Mouse (Mus musculus) heart, adult 2 months (tissue): Measurements from ENCODE around the gene Prex1. TPM values are rescaled to one million over a fixed set of nuclear protein-coding genes. Genes with fewer than 3 reads are reported as not detected.
"Not testable (repeated sequence)": the region's sequence is repeated elsewhere in the genome, so short reads cannot be mapped to it uniquely, and the experiment has no call there.

ENCODE experiments used
- DNase-seq, 2 experiments: peaks; one replicate each; pipeline ENCODE4 v3.0.0; 2021
- H3K27ac ChIP-seq: fragments of 200-600 bp; 2 replicates; pipeline ENCODE4 v1.8.1; 2022
- H3K27me3 ChIP-seq: fragments of 200-500 bp; 2 replicates; pipeline ENCODE4 v1.6.1; 2012; ENCODE audit warnings: mild to moderate bottlenecking, low read length, inconsistent platforms, mixed read lengths; ENCODE audit not compliant: control insufficient read depth, insufficient read depth
- H3K36me3 ChIP-seq: fragments of 200-500 bp; 2 replicates; pipeline ENCODE4 v1.6.1; 2012; ENCODE audit warnings: low read length, inconsistent platforms; ENCODE audit not compliant: control insufficient read depth, insufficient read depth
- H3K4me1 ChIP-seq: fragments of 200-500 bp; 2 replicates; pipeline ENCODE4 v1.6.1; 2011; ENCODE audit warnings: low read length; ENCODE audit not compliant: control insufficient read depth, insufficient read depth
- H3K4me3 ChIP-seq: fragments of 200-600 bp; 2 replicates; pipeline ENCODE4 v1.8.1; 2022
- H3K79me2 ChIP-seq: fragments of 200-500 bp; replicated peaks from 2 replicates; pipeline ENCODE4 v1.6.1; 2012; ENCODE audit warnings: mild to moderate bottlenecking, inconsistent platforms, low read length, moderate library complexity, mixed read lengths; ENCODE audit not compliant: control insufficient read depth, insufficient read depth
- H3K9ac ChIP-seq: fragments of 200-500 bp; 2 replicates; pipeline ENCODE4 v1.6.1; 2012; ENCODE audit warnings: low read depth, mild to moderate bottlenecking, control low read depth, inconsistent platforms, low read length, mixed read lengths
- CTCF ChIP-seq: fragments of 200-600 bp; IDR thresholded peaks from 2 replicates; pipeline ENCODE4 v1.8.1; 2022; ENCODE audit warnings: antibody characterized with exemption, mild to moderate bottlenecking, moderate library complexity
- EP300 ChIP-seq: fragments of 200-500 bp; IDR thresholded peaks from 2 replicates; pipeline ENCODE4 v1.6.1; 2011; ENCODE audit warnings: low read depth, low read length, control low read depth; ENCODE audit not compliant: insufficient read depth
- POLR2A ChIP-seq: fragments of 200-500 bp; IDR thresholded peaks from 2 replicates; pipeline ENCODE4 v1.6.1; 2011; ENCODE audit warnings: mild to moderate bottlenecking, low read depth, low read length, control low read depth; ENCODE audit not compliant: insufficient read depth
- WGBS: fragments of 180-500 bp; shearing (Covaris S2); methylation state at CpG from one replicate; pipeline ENCODE4 v1.1.7; 2018; 5-methylcytosine and 5-hydroxymethylcytosine counted together
- intact Hi-C: fragments of 180-260 bp; cut with DNase I; formaldehyde crosslinking; loops from one replicate; pipeline ENCODE4 v1.15.1; 2025
- polyA plus RNA-seq: library from polyadenylated mRNA; depleted of rRNA; stranded (reverse); fragments of >200 nt; gene quantifications from 2 replicates; pipeline ENCODE4 v1.2.3, GENCODE M21; 2012
- total RNA-seq, 2 experiments: library from RNA; stranded (reverse); gene quantifications; 2 replicates each; pipeline ENCODE4 v1.2.3; 2021

The Prex1 gene
- total and polyA plus RNA-seq, 3 experiments, result 5.2 to 9.8 (median 6.0) TPM

DNA sequence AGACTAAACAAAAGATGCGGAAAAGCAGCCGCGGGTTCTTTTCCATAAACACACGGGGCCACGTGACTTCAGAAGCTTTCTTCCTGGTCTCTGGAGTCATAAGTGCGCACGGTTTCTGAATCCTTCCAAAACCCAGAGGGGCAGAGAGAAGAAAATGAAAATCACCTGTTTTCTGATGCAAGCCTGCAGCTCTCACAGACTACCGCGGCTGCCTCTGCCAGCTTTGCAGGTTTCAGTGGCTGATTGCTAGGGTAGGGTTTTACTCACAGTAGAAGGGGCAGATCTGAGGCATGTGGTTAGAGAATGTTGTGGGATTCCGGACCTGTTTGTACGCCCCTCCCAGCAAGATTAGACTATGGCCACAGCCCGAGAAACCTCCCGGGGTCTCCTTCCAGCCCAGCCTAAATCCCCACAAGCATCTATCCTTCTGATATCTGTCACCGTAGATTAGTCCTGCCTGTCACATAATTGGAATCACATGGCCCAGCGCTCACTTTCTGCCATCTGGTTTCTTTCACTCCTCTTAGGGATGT is 21.9 kb upstream of the Prex1 start:
- H3K27me3 ChIP-seq, result no peaks in the 10 kb centered on the region
- no peak overlapping the region for H3K9ac ChIP-seq
- intact Hi-C loops, result no loop called here
- H3K4me1 ChIP-seq, result no peaks in the 10 kb centered on the region
- H3K27ac ChIP-seq, result no peak overlapping the region
- TF ChIP-seq EP300 (no peak), CTCF (no peak), POLR2A (no peak)
- no peaks in the 10 kb centered on the region for H3K36me3 ChIP-seq
- no peaks in the 10 kb centered on the region for H3K79me2 ChIP-seq
- 42% methylated on average over 15 of the region's 15 CpGs for WGBS
- H3K4me3 ChIP-seq, result no peak overlapping the region
- no peak for DNase-seq

DNA sequence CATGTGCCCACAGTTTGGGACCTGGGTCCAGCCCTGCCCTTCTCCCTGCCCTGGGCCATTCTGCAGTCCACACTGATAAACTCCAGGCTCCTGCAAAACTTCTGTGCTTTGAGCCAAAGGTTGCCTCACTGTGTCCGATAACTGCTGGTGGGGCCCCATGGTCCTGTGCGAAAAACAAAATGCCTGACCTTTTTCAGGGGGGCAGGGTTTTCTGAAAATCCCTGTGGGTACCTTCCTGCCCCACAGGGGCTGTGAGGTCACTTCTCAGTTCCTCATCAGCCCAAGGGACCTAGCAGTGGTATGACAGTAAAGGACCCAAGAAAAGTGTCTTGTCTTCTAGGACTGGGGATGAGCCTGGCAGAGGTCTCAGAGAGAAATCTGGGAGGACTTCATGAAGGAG is 19.2 kb upstream of the Prex1 start:
- WGBS, result 82% methylated on average over 2 of the region's 2 CpGs
- TF ChIP-seq POLR2A, result no peak
- TF ChIP-seq EP300, result no peak
- TF ChIP-seq CTCF, result no peak
- H3K9ac ChIP-seq, result no peak overlapping the region
- intact Hi-C loops, result no loop called here
- no peak overlapping the region for H3K27ac ChIP-seq
- H3K79me2 ChIP-seq, result no peaks in the 10 kb centered on the region
- H3K36me3 ChIP-seq, result no peaks in the 10 kb centered on the region
- H3K4me1 ChIP-seq, result peaks cover 4% of the 10 kb centered on the region; the same call in 1 of the 2 replicates
- no peaks in the 10 kb centered on the region for H3K27me3 ChIP-seq
- no peak for DNase-seq
- no peak overlapping the region for H3K4me3 ChIP-seq

DNA sequence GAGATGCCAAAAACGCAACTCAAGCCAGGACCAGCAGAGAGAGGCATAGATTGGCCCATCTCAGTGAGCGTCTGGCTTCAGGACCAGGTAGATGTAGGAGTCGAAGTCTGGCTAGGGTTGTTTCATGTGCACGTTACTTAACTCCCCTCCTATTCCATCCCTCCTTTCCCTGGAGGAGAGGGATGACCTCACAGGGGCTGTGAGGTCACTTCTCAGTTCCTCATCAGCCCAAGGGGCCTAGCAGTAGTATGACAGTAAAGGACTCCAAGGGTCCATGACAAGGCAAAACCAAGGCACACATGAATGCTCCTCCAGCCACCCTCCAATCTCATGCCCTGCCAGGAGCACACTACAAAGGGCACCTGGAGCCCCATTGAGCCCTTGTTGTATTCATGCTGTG is 18.5 kb upstream of the Prex1 start:
- TF ChIP-seq POLR2A (no peak), CTCF (no peak), EP300 (no peak)
- H3K4me3 ChIP-seq, result no peak overlapping the region
- intact Hi-C loops, result no loop called here
- WGBS, result 90% methylated on average over 4 of the region's 4 CpGs
- H3K4me1 ChIP-seq, result peaks cover 4% of the 10 kb centered on the region; the same call in 1 of the 2 replicates
- H3K36me3 ChIP-seq, result no peaks in the 10 kb centered on the region
- no peaks in the 10 kb centered on the region for H3K79me2 ChIP-seq
- H3K27me3 ChIP-seq, result no peaks in the 10 kb centered on the region
- H3K27ac ChIP-seq, result no peak overlapping the region
- no peak for DNase-seq
- no peak overlapping the region for H3K9ac ChIP-seq

DNA sequence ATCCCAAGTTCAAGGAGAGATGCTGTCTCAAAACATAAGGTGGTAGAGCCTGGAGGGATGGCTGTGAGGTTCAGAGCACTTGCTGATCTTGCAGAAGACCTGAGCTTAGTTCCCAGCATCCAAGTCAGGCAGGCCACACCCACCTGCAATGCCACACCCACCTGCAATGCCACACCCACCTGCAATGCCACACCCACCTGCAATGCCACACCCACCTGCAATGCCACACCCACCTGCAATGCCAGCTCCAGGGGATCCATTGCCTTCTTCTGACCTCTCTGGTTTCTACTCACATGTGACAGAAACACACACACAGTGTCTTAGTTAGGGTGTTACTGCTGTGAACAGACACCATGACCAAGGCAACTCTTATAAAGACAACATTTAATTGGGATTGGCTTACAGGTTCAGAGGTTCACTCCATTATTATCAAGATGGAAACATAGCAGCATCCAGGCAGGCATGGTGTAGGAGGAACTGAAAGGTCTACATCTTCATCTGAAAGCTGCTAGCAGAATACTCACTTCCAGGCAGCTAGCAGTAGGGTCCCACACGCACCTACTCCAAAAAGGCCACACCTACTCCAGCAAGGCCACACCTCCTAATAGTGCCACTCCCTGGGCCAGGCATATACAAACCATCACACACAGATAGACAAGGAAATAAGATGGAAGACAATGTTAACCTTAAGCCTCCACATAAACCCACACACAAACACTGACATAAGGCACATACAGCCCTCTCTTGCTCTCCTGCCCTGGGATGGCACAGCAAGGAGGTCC is 17.7 kb upstream of the Prex1 start:
- H3K36me3 ChIP-seq, H3K79me2 ChIP-seq, H3K27ac ChIP-seq, DNase-seq, intact Hi-C loops, H3K27me3 ChIP-seq, H3K4me1 ChIP-seq, H3K9ac ChIP-seq, H3K4me3 ChIP-seq: not testable (repeated sequence)
- WGBS, result 96% methylated on average over 1 of the region's 1 CpGs

DNA sequence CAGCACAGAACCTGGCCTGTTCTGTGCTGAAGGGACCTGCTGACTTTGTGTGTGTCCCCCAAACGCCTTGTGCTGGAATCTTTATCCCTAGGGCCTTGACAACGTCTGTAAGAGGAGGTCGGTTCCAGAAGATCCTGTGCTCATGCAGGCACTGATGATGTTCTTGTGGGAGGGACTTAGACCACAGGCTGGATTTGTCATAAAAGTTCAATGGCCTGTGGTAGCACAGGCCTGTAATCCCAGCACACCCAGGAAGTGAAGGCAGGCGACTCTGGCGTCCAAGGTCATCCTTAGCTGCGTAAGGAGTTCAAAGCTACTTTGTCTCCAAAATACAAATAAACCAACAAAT is 16.9 kb upstream of the Prex1 start:
- Histone ChIP-seq H3K36me3 (no peaks in the 10 kb centered on the region), H3K27me3 (no peaks in the 10 kb centered on the region), H3K4me3 (no peak overlapping the region), H3K79me2 (no peaks in the 10 kb centered on the region), H3K27ac (peak overlapping the region; percentile 57), H3K4me1 (peaks cover 4% of the 10 kb centered on the region; the same call in 1 of the 2 replicates), H3K9ac (no peak overlapping the region)
- intact Hi-C loops, result no loop called here
- WGBS, result 61% methylated on average over 6 of the region's 6 CpGs
- TF ChIP-seq EP300 (no peak), POLR2A (no peak)
- DNase-seq, result no peak
